Mouse (Mus musculus): Measurements from ENCODE around the gene Olfr1033.
"Not testable (repeated sequence)": the region's sequence is repeated elsewhere in the genome, so short reads cannot be mapped to it uniquely, and the experiment has no call there.

- TF ChIP-seq CTCF (IDR thresholded peaks at IDR 0.05; ENCODE audit: borderline replicate concordance, insufficient read depth, low read length); POLR2A (IDR thresholded peaks at IDR 0.05; ENCODE audit: low read depth, low read length): not testable (repeated sequence)
Measured at GRCm38 (mm10) chr2:86021518-86021917, 1.1 kb downstream of the Olfr1033 start.
